8 mouse cellular contexts compared by ENCODE assay signal in the genomic region with DNA sequence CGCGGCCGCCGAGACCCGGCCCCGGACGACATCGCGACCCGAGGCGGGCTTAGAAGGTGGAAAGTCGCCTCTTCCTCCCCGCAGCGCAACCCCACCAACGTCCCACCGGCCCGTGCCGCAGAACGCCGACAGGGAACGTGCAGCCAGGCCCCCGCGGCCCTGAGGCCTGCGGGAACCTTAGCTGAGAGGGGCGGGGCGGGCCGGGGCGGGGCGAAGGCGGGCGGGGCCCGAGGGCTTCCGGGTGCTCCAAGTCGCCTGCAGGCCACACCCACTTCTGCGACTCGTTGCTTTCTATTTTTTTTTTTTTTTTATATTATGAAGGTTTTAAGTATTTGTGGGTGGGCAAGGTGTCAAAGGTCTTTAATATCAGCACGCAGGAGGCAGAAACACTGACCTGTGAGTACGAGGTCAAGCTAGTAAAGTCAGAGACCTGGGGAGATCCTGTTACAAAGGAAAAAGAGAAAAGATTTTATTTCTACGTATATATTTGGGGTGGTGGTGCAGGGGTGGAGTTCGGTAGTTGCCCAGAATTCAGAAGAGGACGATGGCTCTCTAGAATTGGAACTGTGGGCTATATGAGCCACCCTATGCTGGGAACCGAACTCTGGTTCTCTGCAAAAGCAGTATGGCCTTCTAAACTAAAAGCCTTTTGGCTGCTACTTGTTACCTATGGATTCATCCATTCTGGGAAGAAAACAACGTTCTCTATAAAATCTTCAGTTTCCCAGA. TPM values are rescaled to one million over a fixed set of nuclear protein-coding genes. Genes with fewer than 3 reads are reported as not detected.
DNase-seq lines count a peak whose midpoint lies in the region; ATAC-seq and TF ChIP-seq lines count a peak whose summit lies in the region.

No protein-coding gene starts in this region.

- TF ChIP-seq CTCF in ES-Bruce4 (IDR thresholded peaks at IDR 0.05; ENCODE audit: low read depth, low read length): no peak

- TF ChIP-seq POLR2A in ES-Bruce4 (IDR thresholded peaks at IDR 0.05; ENCODE audit: insufficient read depth, low read length): peak; percentile 85

- H3K36me3 ChIP-seq in ES-Bruce4 (ENCODE audit: control insufficient read depth, insufficient read depth, low read length, poor library complexity, severe bottlenecking): peaks cover 3% of the 10 kb centered on the region; the same call in 1 of the 2 replicates
- H3K36me3 ChIP-seq in embryonic facial prominence, embryonic 11.5 days (replicated peaks; ENCODE audit: control insufficient read depth, insufficient read depth, low read depth, low read length): no peaks in the 10 kb centered on the region; the same call in 1 of the 2 replicates
- peaks cover 19% of the 10 kb centered on the region for H3K36me3 ChIP-seq in heart, embryonic 13.5 days

- TF ChIP-seq EP300 in ES-Bruce4 (IDR thresholded peaks at IDR 0.05; ENCODE audit: insufficient read depth, low read depth, low read length): no peak

- DNase-seq in ZHBTc4 (ENCODE audit: low read depth, low spot score): peak; percentile 92
- DNase-seq in embryonic facial prominence, embryonic 11.5 days (ENCODE audit: low spot score): peak; percentile 83
- DNase-seq in kidney, postnatal 10 days: peak; percentile 84
- peak; percentile 74 for DNase-seq in lung, postnatal 10 days
- peak; percentile 46 for DNase-seq in ovary, postnatal 14 days (ENCODE audit: low spot score)
- no peak for DNase-seq in frontal cortex, postnatal 25 days (ENCODE audit: low spot score in 2 of 2)

- peak overlapping the region; percentile 76 for H3K9ac ChIP-seq in ES-Bruce4 (ENCODE audit: low read depth, poor library complexity, severe bottlenecking)
- peak overlapping the region; percentile 88 for H3K9ac ChIP-seq in embryonic facial prominence, embryonic 11.5 days (replicated peaks; ENCODE audit: low read length)
- peak overlapping the region; percentile 96 for H3K9ac ChIP-seq in heart, embryonic 13.5 days

- peak overlapping the region; percentile 92 for H3K4me3 ChIP-seq in ES-Bruce4 (ENCODE audit: low read depth, low read length)
- H3K4me3 ChIP-seq in embryonic facial prominence, embryonic 11.5 days (ENCODE audit: low read depth, low read length): peak overlapping the region; percentile 73
- H3K4me3 ChIP-seq in heart, embryonic 13.5 days: peak overlapping the region; percentile 94

- no peaks in the 10 kb centered on the region for H3K27me3 ChIP-seq in ES-Bruce4 (ENCODE audit: control insufficient read depth, insufficient read depth, low read length, poor library complexity, severe bottlenecking)
- H3K27me3 ChIP-seq in embryonic facial prominence, embryonic 11.5 days (ENCODE audit: control insufficient read depth, insufficient read depth, low read length): no peaks in the 10 kb centered on the region
- no peaks in the 10 kb centered on the region for H3K27me3 ChIP-seq in heart, embryonic 13.5 days (replicated peaks)

- no peak overlapping the region for H3K27ac ChIP-seq in ES-Bruce4 (ENCODE audit: insufficient read depth, low read length)
- H3K27ac ChIP-seq in embryonic facial prominence, embryonic 11.5 days (replicated peaks; ENCODE audit: low read depth, low read length): peak overlapping the region; percentile 72
- peak overlapping the region; percentile 93 for H3K27ac ChIP-seq in heart, embryonic 13.5 days (replicated peaks)

- ATAC-seq in embryonic facial prominence, embryonic 11.5 days (replicated peaks; ENCODE audit: insufficient number of reproducible peaks, low FRiP score, low TSS enrichment, low read depth): peak; percentile 88
- ATAC-seq in heart, embryonic 13.5 days (ENCODE audit: extremely low read depth, insufficient number of reproducible peaks, low FRiP score, low TSS enrichment): peak; percentile 84

- peak overlapping the region; percentile 68 for H3K4me2 ChIP-seq in embryonic facial prominence, embryonic 11.5 days (ENCODE audit: low read depth, low read length)
- H3K4me2 ChIP-seq in heart, embryonic 13.5 days: peak overlapping the region; percentile 83

- H3K4me1 ChIP-seq in ES-Bruce4 (ENCODE audit: control insufficient read depth, insufficient read depth, low read length): no peaks in the 10 kb centered on the region
- H3K4me1 ChIP-seq in embryonic facial prominence, embryonic 11.5 days (ENCODE audit: control insufficient read depth, insufficient read depth, low read length): no peaks in the 10 kb centered on the region
- H3K4me1 ChIP-seq in heart, embryonic 13.5 days: no peaks in the 10 kb centered on the region; the same call in 1 of the 2 replicates

- no peaks in the 10 kb centered on the region for H3K9me3 ChIP-seq in ES-Bruce4 (replicated peaks; ENCODE audit: control insufficient read depth, insufficient read depth, low read length, poor library complexity, severe bottlenecking)
- no peaks in the 10 kb centered on the region for H3K9me3 ChIP-seq in embryonic facial prominence, embryonic 11.5 days (replicated peaks; ENCODE audit: control insufficient read depth, low read length)
- no peaks in the 10 kb centered on the region for H3K9me3 ChIP-seq in heart, embryonic 13.5 days

- 4% methylated on average over 40 of the region's 43 CpGs for WGBS in embryonic facial prominence, embryonic 11.5 days
- 4% methylated on average over 43 of the region's 43 CpGs for WGBS in heart, embryonic 13.5 days

RNA-seq across cellular contexts. Expression of a gene that starts 1.2 kb away (rescaled TPM):
- polyA plus RNA-seq in ES-Bruce4 (2011; ENCODE audit: insufficient read depth, insufficient read length, low read depth, missing spikeins): 41.5 and 42.8 TPM in 2 replicates
- polyA plus RNA-seq in embryonic facial prominence, embryonic 11.5 days (2014; fragmentation: Nextera tagmentation; extraction: Ambion mirVana): 50.7 and 56.1 TPM in 2 replicates
- 37.6 and 46.3 TPM in 2 replicates for polyA plus RNA-seq in heart, embryonic 13.5 days (2015; fragmentation: Nextera tagmentation; extraction: Ambion mirVana)

RNA-seq across cellular contexts. Expression of a gene that starts 7.2 kb away (rescaled TPM):
- 17.9 and 20.3 TPM in 2 replicates for polyA plus RNA-seq in ES-Bruce4 (2011; ENCODE audit: insufficient read depth, insufficient read length, low read depth, missing spikeins)
- 15.0 and 21.1 TPM in 2 replicates for polyA plus RNA-seq in embryonic facial prominence, embryonic 11.5 days (2014; fragmentation: Nextera tagmentation; extraction: Ambion mirVana)
- polyA plus RNA-seq in heart, embryonic 13.5 days (2015; fragmentation: Nextera tagmentation; extraction: Ambion mirVana): 5.5 and 6.4 TPM in 2 replicates

RNA-seq across cellular contexts. Expression of a gene that starts 14.2 kb away (rescaled TPM):
- not detected in 2 replicates for polyA plus RNA-seq in ES-Bruce4 (2011; ENCODE audit: insufficient read depth, insufficient read length, low read depth, missing spikeins)
- polyA plus RNA-seq in embryonic facial prominence, embryonic 11.5 days (2014; fragmentation: Nextera tagmentation; extraction: Ambion mirVana): not detected in 2 replicates
- not detected in 2 replicates for polyA plus RNA-seq in heart, embryonic 13.5 days (2015; fragmentation: Nextera tagmentation; extraction: Ambion mirVana)

RNA-seq across cellular contexts. Expression of a gene that starts 57.0 kb away (rescaled TPM):
- 2.7 and 3.8 TPM in 2 replicates for polyA plus RNA-seq in ES-Bruce4 (2011; ENCODE audit: insufficient read depth, insufficient read length, low read depth, missing spikeins)
- 6.8 and 8.8 TPM in 2 replicates for polyA plus RNA-seq in embryonic facial prominence, embryonic 11.5 days (2014; fragmentation: Nextera tagmentation; extraction: Ambion mirVana)
- polyA plus RNA-seq in heart, embryonic 13.5 days (2015; fragmentation: Nextera tagmentation; extraction: Ambion mirVana): 1.7 and 2.4 TPM in 2 replicates

Comparison
In these comparisons a context has a peak if more than half of its experiments do, and no peak if none do; other contexts are left out.
1. DNase-seq: peak in ZHBTc4 (single experiment), embryonic facial prominence, embryonic 11.5 days (single experiment), kidney, postnatal 10 days (single experiment), lung, postnatal 10 days (single experiment) and ovary, postnatal 14 days (single experiment); none in frontal cortex, postnatal 25 days (0 of 2).
2. Peak in every context shown above with its lines, with median percentiles within 50 percentile points of each other: H3K4me3 ChIP-seq and H3K9ac ChIP-seq.